Mouse (Mus musculus) G1E (cell line): ENCODE data around the gene Cbx5. TPM values are rescaled to one million over a fixed set of nuclear protein-coding genes. Genes with fewer than 3 reads are reported as not detected.

Experiments
- ATAC-seq: 2 replicates; pipeline ENCODE4 v1.8.0; 2016; ENCODE audit warnings: mild to moderate bottlenecking; ENCODE audit not compliant: insufficient number of reproducible peaks, poor library complexity, low FRiP score, severe bottlenecking; ENCODE audit errors: extremely low read depth
- DNase-seq: peaks from one replicate; pipeline ENCODE4 v3.0.0; 2012; ENCODE audit warnings: low spot score
- H3K27me3 ChIP-seq: 2 replicates; pipeline ENCODE4 v1.6.1; 2012; ENCODE audit warnings: mild to moderate bottlenecking, low read length, inconsistent platforms; ENCODE audit not compliant: insufficient read depth
- H3K36me3 ChIP-seq: replicated peaks from 2 replicates; pipeline ENCODE3; 2012; ENCODE audit warnings: mild to moderate bottlenecking, inconsistent platforms
- H3K4me1 ChIP-seq: 2 replicates; pipeline ENCODE4 v1.6.1; 2012; ENCODE audit warnings: low read depth, low read length, inconsistent platforms, mixed read lengths; ENCODE audit not compliant: insufficient read depth
- H3K4me3 ChIP-seq: 2 replicates; pipeline ENCODE4 v1.5.1; 2012; ENCODE audit warnings: low read depth, mild to moderate bottlenecking, inconsistent platforms, low read length, moderate library complexity, mixed read lengths
- H3K9me3 ChIP-seq: replicated peaks from 2 replicates; pipeline ENCODE4 v1.6.1; 2012; ENCODE audit warnings: inconsistent platforms
- CTCF ChIP-seq: IDR thresholded peaks from 2 replicates; pipeline ENCODE4 v1.5.1; 2012; ENCODE audit warnings: low read depth, low read length, inconsistent platforms, mixed read lengths
- GATA1 ChIP-seq: IDR thresholded peaks from 2 replicates; pipeline ENCODE4 v1.6.1; 2012; ENCODE audit warnings: borderline replicate concordance, low read length, inconsistent platforms, mixed read lengths
- GATA2 ChIP-seq: IDR thresholded peaks from 2 replicates; pipeline ENCODE4 v1.6.1; 2012; ENCODE audit warnings: low read depth, low read length, inconsistent platforms, borderline replicate concordance
- POLR2AphosphoS5 ChIP-seq: IDR thresholded peaks from 2 replicates; pipeline ENCODE4 v1.6.1; 2012; ENCODE audit warnings: low read depth, low read length, inconsistent platforms; ENCODE audit not compliant: insufficient replicate concordance
- TAL1 ChIP-seq: conservative IDR thresholded peaks from 2 replicates; pipeline ENCODE4 v1.6.1; 2012; ENCODE audit warnings: low read depth, low read length, inconsistent platforms, mixed read lengths
- polyA plus RNA-seq: library from polyadenylated mRNA; stranded (reverse); fragments of >175 nt; gene quantifications from 2 replicates; pipeline ENCODE4 v1.2.3, GENCODE M21; 2012
- total RNA-seq, 2 experiments: library from RNA; stranded (forward) in 1 of 2; stranded (reverse) in 1 of 2; fragments of 200-1000 nt in 1 of 2; fragments of >200 nt in 1 of 2; fragmentation: Nextera tagmentation in 1 of 2; gene quantifications; 2 replicates each; pipeline ENCODE4 v1.2.3; 2014 to 2017

The Cbx5 gene
- total and polyA plus RNA-seq, 3 experiments = 9.5 to 300 (median 278) TPM

DNA sequence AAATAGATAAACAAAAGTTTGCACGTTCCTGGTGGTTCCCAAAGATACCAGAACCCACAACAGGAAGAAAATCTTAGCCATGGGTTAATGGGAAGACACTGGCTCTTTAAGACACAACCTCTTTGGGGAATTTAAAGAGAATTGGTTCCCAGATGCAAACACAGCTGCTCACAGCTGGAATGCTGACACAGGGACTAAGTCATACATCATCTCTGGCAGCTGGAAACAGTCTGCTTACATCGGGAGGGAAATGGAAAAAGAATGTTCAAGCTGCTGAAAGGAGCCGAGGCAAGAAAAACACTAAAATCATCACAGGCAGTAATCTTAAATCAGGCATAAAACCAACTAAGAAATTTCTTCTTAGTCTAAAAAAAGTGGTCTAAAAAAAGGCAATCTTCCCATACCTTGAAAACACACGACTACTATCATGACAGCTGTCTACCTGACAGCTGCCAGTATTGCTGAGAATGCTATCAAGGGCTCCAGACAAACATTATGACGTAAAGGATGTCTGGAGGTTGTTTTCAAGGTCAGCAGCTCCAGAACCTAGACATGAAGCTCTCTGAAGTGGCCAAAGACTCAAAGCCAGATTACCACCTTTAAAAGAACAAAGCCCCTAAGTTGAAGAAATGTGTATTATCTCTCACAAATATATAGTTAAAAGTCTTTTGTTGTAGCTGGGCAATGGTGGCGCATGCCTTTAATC, 37.4 kb downstream of the Cbx5 start:
- Histone ChIP-seq H3K4me3 (no peak overlapping the region), H3K4me1 (peaks cover 5% of the 10 kb centered on the region; the same call in 1 of the 2 replicates), H3K27me3 (no peaks in the 10 kb centered on the region), H3K9me3 (no peaks in the 10 kb centered on the region), H3K36me3 (peaks cover 95% of the 10 kb centered on the region)
- no peak for DNase-seq
- TF ChIP-seq CTCF = no peak
- TF ChIP-seq TAL1 = no peak
- TF ChIP-seq POLR2AphosphoS5 = no peak
- no peak for TF ChIP-seq GATA2
- TF ChIP-seq GATA1 = no peak
- no peak for ATAC-seq

DNA sequence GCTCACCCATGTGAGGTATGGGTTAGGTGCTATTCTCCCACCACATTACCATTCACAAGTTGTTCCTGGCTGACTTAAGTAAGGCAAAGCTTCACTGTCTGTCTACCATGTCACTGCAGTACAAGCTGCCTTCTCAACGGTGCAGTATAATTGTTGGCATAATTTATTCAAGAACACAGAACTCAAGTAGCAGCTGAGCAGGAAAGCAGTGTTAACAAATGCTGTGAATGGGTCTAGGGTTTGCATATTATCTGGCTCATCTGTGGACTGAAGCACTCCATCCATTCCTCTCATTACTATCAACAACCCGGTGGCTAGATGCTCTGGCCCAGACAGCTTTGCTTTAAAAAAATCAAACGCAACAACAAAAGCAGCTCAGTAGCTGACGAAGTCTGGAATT, 41.8 kb downstream of the Cbx5 start:
- Histone ChIP-seq H3K4me1 (peaks cover 19% of the 10 kb centered on the region), H3K27me3 (no peaks in the 10 kb centered on the region), H3K4me3 (no peak overlapping the region), H3K36me3 (peaks cover 98% of the 10 kb centered on the region), H3K9me3 (no peaks in the 10 kb centered on the region)
- DNase-seq = no peak
- no peak for ATAC-seq
- no peak for TF ChIP-seq GATA2

- no peak for ATAC-seq
- Histone ChIP-seq H3K9me3 (no peaks in the 10 kb centered on the region), H3K36me3 (peaks cover 98% of the 10 kb centered on the region), H3K4me3 (no peak overlapping the region), H3K27me3 (no peaks in the 10 kb centered on the region), H3K4me1 (peaks cover 19% of the 10 kb centered on the region)
- TF ChIP-seq TAL1 (no peak), CTCF (no peak), POLR2AphosphoS5 (no peak), GATA1 (no peak), GATA2 (no peak)
- no peak for DNase-seq
Measured at GRCm38 (mm10) chr15:103196835-103197234, 42.8 kb downstream of the Cbx5 start.

- Histone ChIP-seq H3K4me1 (peaks cover 27% of the 10 kb centered on the region), H3K4me3 (no peak overlapping the region), H3K36me3 (peaks cover 99% of the 10 kb centered on the region), H3K9me3 (no peaks in the 10 kb centered on the region), H3K27me3 (no peaks in the 10 kb centered on the region)
- no peak for ATAC-seq
- TF ChIP-seq TAL1 (no peak), GATA1 (no peak), POLR2AphosphoS5 (no peak), CTCF (no peak), GATA2 (no peak)
- no peak for DNase-seq
Measured at GRCm38 (mm10) chr15:103193606-103194005, 46.0 kb downstream of the Cbx5 start.

DNA sequence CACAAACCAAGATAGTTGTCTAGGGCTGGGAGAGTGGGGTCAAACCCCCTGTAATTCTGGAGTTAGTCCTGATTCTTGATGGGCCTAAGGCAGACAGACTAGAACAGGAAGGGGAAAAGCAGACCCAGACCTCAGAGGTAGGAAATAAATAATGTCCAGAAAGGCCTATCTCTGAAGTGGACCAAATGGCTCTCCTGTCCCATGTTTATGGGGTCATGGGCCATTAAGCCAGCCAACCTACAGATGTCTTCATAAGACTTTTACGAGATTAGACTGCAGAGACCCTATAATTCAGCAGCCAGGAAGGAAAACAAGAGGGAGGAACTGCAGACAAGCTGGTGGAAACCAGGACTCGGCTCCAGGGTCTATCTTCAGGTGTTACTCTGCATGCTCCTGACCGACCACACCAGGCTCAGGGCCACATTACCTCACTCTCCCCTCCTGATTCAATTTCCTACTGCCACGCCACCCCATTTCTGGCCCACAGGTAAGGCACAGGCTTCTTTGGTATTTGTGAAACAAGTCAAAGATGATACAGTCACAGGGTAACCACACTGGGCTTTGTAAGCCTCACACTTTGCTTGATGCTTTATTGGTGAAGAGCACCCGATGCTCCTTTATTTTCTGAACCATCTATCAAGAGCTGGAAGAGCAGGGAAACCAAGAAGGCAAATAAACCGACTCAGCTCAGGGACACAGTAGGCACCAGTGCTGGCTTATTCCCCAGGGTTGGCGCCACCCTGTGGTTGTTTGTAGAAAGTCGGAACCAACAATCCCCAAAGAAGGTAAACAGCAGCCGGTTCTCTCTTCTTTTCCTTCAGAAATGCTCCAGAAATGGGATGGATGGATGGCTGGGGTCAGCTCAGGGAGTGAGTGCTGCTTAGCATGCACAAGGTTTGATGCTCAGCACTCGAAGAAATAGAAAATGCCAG, 48.8 kb downstream of the Cbx5 start:
- no peaks in the 10 kb centered on the region for H3K9me3 ChIP-seq
- H3K27me3 ChIP-seq = no peaks in the 10 kb centered on the region
- H3K36me3 ChIP-seq = peaks cover 76% of the 10 kb centered on the region
- DNase-seq = no peak
- peak; percentile 14; the same call in 1 of the 2 replicates for TF ChIP-seq CTCF
- TF ChIP-seq GATA1 = no peak
- no peak for TF ChIP-seq TAL1
- ATAC-seq = no peak
- H3K4me1 ChIP-seq = peaks cover 20% of the 10 kb centered on the region
- no peak overlapping the region for H3K4me3 ChIP-seq

GRCm38 (mm10) chr15:103190083-103190482, 49.5 kb downstream of the Cbx5 start:
- Histone ChIP-seq H3K36me3 (peaks cover 69% of the 10 kb centered on the region), H3K9me3 (no peaks in the 10 kb centered on the region), H3K4me1 (peaks cover 18% of the 10 kb centered on the region; the same call in 1 of the 2 replicates), H3K27me3 (no peaks in the 10 kb centered on the region), H3K4me3 (no peak overlapping the region)
- no peak for ATAC-seq
- DNase-seq = no peak
- no peak for TF ChIP-seq GATA2
- no peak for TF ChIP-seq CTCF
- TF ChIP-seq TAL1 = no peak
